Mouse (Mus musculus): ENCODE data around the gene Fam240a. TPM values are rescaled to one million over a fixed set of nuclear protein-coding genes. Genes with fewer than 3 reads are reported as not detected.
A peak's percentile ranks its signal among the peaks of the same experiment; 100 is the strongest.

Gene Fam240a
- polyA plus RNA-seq, 1 experiment = not detected

DNA sequence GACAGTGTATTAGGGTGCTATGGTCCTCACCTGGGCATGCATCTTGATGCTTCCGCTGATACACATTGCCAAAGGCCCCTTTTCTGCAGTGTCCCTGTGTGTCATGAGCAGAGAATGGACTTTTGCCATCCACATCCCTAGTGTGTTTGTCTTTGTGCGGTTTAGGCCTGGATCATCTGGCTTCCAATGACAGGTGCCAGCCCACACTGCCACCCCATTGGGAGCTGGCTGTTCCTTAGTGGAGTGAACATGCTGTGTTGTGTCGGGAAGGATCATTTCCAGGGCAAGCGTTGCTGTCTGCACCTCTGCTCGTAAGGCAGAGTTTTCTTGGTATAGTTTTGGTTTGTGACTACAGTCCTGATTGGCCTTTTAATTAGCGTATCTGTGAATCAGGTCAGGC is 15.5 kb downstream of the Fam240a start:
- Histone ChIP-seq H3K36me3 (ENCODE audit: control insufficient read depth, insufficient read depth) (no peaks in the 10 kb centered on the region), H3K4me2 (ENCODE audit: low read depth) (no peak overlapping the region), H3ac (ENCODE audit: control insufficient read depth, insufficient read length) (no peak overlapping the region), H3K4me3 (no peak overlapping the region), H3K79me2 (ENCODE audit: control insufficient read depth, insufficient read depth) (no peaks in the 10 kb centered on the region), H3K27me3 (ENCODE audit: control insufficient read depth, insufficient read depth, insufficient read length) (no peaks in the 10 kb centered on the region)
- TF ChIP-seq MAX (IDR thresholded peaks at IDR 0.05; ENCODE audit: low read depth) = no peak
- peak in 2 of 3 experiments; percentile 7 to 76 for TF ChIP-seq MYOD1 (IDR thresholded peaks at IDR 0.05; ENCODE audit: control insufficient read depth in 1 of 3, insufficient read length in 2 of 3, low read depth in 2 of 3)
- TF ChIP-seq SRF (IDR thresholded peaks at IDR 0.05; ENCODE audit: control insufficient read depth, insufficient read length, low read depth) = no peak
- TF ChIP-seq CEBPB (IDR thresholded peaks at IDR 0.05; ENCODE audit: insufficient read depth, poor library complexity, severe bottlenecking) = no peak
- TF ChIP-seq MYOG (IDR thresholded peaks at IDR 0.05; ENCODE audit: control insufficient read depth in 1 of 3, insufficient read depth in 1 of 3, insufficient read length in 2 of 3, low read depth in 2 of 3) = peak in 1 of 3 experiments; percentile 59

DNA sequence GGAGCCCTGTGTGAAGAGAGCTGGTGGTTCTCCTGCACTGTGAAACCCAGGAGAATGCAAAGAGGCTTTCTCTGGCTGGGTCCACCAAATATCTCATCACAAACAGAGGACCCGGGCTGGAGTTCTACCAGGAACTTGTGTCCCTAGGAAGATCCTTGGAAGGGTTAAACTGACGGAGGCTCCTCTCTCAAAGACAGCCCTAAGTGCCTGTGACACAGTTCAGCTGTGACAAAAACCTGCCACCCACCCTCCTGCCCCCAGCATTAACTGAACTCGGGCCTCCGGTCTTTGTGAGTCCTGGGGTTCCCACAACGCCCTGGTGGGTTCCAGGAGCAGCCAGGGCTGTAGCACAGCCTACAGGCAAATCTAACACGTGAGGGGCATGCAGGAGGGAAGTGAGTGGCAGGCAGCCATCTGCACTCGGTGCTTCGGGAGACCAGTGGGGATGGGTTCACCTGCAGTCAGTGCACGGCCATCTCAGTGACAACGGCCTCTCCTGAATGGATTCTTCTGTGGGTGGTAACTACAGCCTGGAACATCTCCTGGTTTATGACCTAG is 17.1 kb downstream of the Fam240a start:
- no peaks in the 10 kb centered on the region for H3K27me3 ChIP-seq (ENCODE audit: control insufficient read depth, insufficient read depth, insufficient read length)
- no peak for TF ChIP-seq MYOD1 (IDR thresholded peaks at IDR 0.05; ENCODE audit: control insufficient read depth in 1 of 3, insufficient read length in 2 of 3, low read depth in 2 of 3)
- no peak for TF ChIP-seq REST (IDR thresholded peaks at IDR 0.05; ENCODE audit: insufficient read depth, insufficient read length)
- no peak for TF ChIP-seq E2F4 (IDR thresholded peaks at IDR 0.05; ENCODE audit: insufficient read depth)
- no peak for TF ChIP-seq POLR2A (IDR thresholded peaks at IDR 0.05; ENCODE audit: insufficient read length, low read depth)
- TF ChIP-seq TCF3 (IDR thresholded peaks at IDR 0.05; ENCODE audit: insufficient read length, low read depth) = no peak
- TF ChIP-seq MYOG (IDR thresholded peaks at IDR 0.05; ENCODE audit: control insufficient read depth in 1 of 3, insufficient read depth in 1 of 3, insufficient read length in 2 of 3, low read depth in 2 of 3) = no peak
- no peak for TF ChIP-seq USF1 (IDR thresholded peaks at IDR 0.05; ENCODE audit: low read depth)
- TF ChIP-seq SRF (IDR thresholded peaks at IDR 0.05; ENCODE audit: control insufficient read depth, insufficient read length, low read depth) = no peak
- TF ChIP-seq CEBPB (IDR thresholded peaks at IDR 0.05; ENCODE audit: insufficient read depth, poor library complexity, severe bottlenecking) = no peak
- no peak for TF ChIP-seq MAX (IDR thresholded peaks at IDR 0.05; ENCODE audit: low read depth)
- TF ChIP-seq TCF12 (IDR thresholded peaks at IDR 0.05; ENCODE audit: insufficient read depth, poor library complexity, severe bottlenecking) = no peak
- TF ChIP-seq POLR2AphosphoS2 (IDR thresholded peaks at IDR 0.05; ENCODE audit: insufficient read length, low read depth) = no peak
- no peak overlapping the region for H3K4me2 ChIP-seq (ENCODE audit: low read depth)
- no peaks in the 10 kb centered on the region for H3K36me3 ChIP-seq (ENCODE audit: control insufficient read depth, insufficient read depth)
- H3ac ChIP-seq (ENCODE audit: control insufficient read depth, insufficient read length) = no peak overlapping the region
- H3K79me2 ChIP-seq (ENCODE audit: control insufficient read depth, insufficient read depth) = no peaks in the 10 kb centered on the region
- H3K4me3 ChIP-seq = no peak overlapping the region

DNA sequence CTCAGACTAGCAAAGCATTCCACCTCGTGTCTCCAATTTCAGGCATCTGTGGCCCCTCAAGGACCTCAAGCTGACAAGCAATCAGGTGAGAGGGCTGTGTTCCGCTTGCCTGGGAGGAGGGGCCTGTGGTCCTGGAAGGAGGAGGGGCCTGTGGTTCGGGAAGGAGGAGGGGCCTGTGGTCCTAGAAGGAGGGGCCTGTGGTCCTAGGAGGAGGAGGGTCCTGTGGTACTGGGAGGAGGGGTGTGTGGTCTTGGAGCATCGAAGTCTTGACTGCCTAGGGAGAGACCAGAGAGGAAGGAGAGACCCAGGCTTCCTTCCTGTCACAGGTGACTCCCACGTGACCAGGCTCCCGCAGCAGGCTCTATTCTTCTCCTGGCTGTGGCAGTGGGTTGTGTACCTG is 20.1 kb downstream of the Fam240a start:
- Histone ChIP-seq H3K36me3 (ENCODE audit: control insufficient read depth, insufficient read depth) (no peaks in the 10 kb centered on the region), H3K4me3 (no peak overlapping the region), H3K4me2 (ENCODE audit: low read depth) (no peak overlapping the region), H3K79me2 (ENCODE audit: control insufficient read depth, insufficient read depth) (no peaks in the 10 kb centered on the region), H3K27me3 (ENCODE audit: control insufficient read depth, insufficient read depth, insufficient read length) (no peaks in the 10 kb centered on the region), H3ac (ENCODE audit: control insufficient read depth, insufficient read length) (no peak overlapping the region)
- no peak for TF ChIP-seq E2F4 (IDR thresholded peaks at IDR 0.05; ENCODE audit: insufficient read depth)
- TF ChIP-seq TCF12 (IDR thresholded peaks at IDR 0.05; ENCODE audit: insufficient read depth, poor library complexity, severe bottlenecking) = no peak
- no peak for TF ChIP-seq MYOD1 (IDR thresholded peaks at IDR 0.05; ENCODE audit: control insufficient read depth in 1 of 3, insufficient read length in 2 of 3, low read depth in 2 of 3)
- no peak for TF ChIP-seq POLR2A (IDR thresholded peaks at IDR 0.05; ENCODE audit: insufficient read length, low read depth)
- no peak for TF ChIP-seq TCF3 (IDR thresholded peaks at IDR 0.05; ENCODE audit: insufficient read length, low read depth)
- TF ChIP-seq MYOG (IDR thresholded peaks at IDR 0.05; ENCODE audit: control insufficient read depth in 1 of 3, insufficient read depth in 1 of 3, insufficient read length in 2 of 3, low read depth in 2 of 3) = no peak
- no peak for TF ChIP-seq USF1 (IDR thresholded peaks at IDR 0.05; ENCODE audit: low read depth)
- TF ChIP-seq POLR2AphosphoS2 (IDR thresholded peaks at IDR 0.05; ENCODE audit: insufficient read length, low read depth) = no peak

DNA sequence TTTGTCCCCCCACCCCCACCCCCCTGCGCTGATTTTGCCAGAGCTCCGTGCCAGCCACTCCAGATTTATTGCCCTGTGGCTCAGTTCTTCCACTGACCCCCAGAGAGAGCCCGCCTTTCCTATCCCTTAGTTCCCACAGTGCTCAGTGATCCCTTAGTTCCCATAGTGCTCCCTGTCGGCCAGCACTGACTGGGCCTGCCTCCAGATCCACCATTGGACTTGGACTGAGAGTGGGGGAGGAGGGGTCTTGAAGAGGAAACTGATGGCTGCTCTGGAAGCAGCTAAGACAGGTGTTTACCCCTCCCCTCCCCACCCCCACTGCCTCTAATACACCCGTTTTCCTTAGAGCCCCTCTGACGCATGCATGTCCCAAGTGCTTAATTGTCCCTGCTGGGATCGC is 20.7 kb downstream of the Fam240a start:
- no peak overlapping the region for H3ac ChIP-seq (ENCODE audit: control insufficient read depth, insufficient read length)
- H3K27me3 ChIP-seq (ENCODE audit: control insufficient read depth, insufficient read depth, insufficient read length) = no peaks in the 10 kb centered on the region
- no peak overlapping the region for H3K4me2 ChIP-seq (ENCODE audit: low read depth)
- no peaks in the 10 kb centered on the region for H3K36me3 ChIP-seq (ENCODE audit: control insufficient read depth, insufficient read depth)
- no peaks in the 10 kb centered on the region for H3K79me2 ChIP-seq (ENCODE audit: control insufficient read depth, insufficient read depth)
- no peak for TF ChIP-seq CEBPB (IDR thresholded peaks at IDR 0.05; ENCODE audit: insufficient read depth, poor library complexity, severe bottlenecking)
- TF ChIP-seq TCF12 (IDR thresholded peaks at IDR 0.05; ENCODE audit: insufficient read depth, poor library complexity, severe bottlenecking) = no peak
- no peak for TF ChIP-seq SRF (IDR thresholded peaks at IDR 0.05; ENCODE audit: control insufficient read depth, insufficient read length, low read depth)
- TF ChIP-seq POLR2AphosphoS2 (IDR thresholded peaks at IDR 0.05; ENCODE audit: insufficient read length, low read depth) = no peak
- no peak for TF ChIP-seq REST (IDR thresholded peaks at IDR 0.05; ENCODE audit: insufficient read depth, insufficient read length)
- no peak for TF ChIP-seq MAX (IDR thresholded peaks at IDR 0.05; ENCODE audit: low read depth)
- no peak for TF ChIP-seq E2F4 (IDR thresholded peaks at IDR 0.05; ENCODE audit: insufficient read depth)
- TF ChIP-seq MYOD1 (IDR thresholded peaks at IDR 0.05; ENCODE audit: control insufficient read depth in 1 of 3, insufficient read length in 2 of 3, low read depth in 2 of 3) = no peak
- no peak for TF ChIP-seq POLR2A (IDR thresholded peaks at IDR 0.05; ENCODE audit: insufficient read length, low read depth)
- TF ChIP-seq TCF3 (IDR thresholded peaks at IDR 0.05; ENCODE audit: insufficient read length, low read depth) = no peak
- TF ChIP-seq MYOG (IDR thresholded peaks at IDR 0.05; ENCODE audit: control insufficient read depth in 1 of 3, insufficient read depth in 1 of 3, insufficient read length in 2 of 3, low read depth in 2 of 3) = no peak
- TF ChIP-seq USF1 (IDR thresholded peaks at IDR 0.05; ENCODE audit: low read depth) = no peak
- no peak overlapping the region for H3K4me3 ChIP-seq

DNA sequence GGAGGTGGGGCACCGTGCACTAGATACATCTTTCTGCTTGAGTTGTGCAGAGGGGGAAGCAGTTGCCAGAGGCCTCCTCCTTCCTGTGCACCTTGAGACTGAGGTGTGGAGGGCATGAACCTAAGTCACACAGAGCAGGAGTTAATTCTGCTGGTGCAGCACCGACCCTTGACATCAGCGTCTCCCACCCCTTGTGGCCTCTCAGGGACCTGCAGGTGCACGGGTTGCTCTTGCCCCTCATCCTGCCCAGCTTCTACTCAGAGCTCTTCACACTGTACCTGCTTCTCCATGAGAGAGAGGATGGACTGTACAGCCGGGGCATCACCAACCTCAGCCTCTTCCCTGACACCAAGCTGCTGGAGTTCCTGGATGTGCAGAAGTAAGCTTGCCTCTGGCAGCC is 21.2 kb downstream of the Fam240a start:
- no peaks in the 10 kb centered on the region for H3K79me2 ChIP-seq (ENCODE audit: control insufficient read depth, insufficient read depth)
- no peak overlapping the region for H3ac ChIP-seq (ENCODE audit: control insufficient read depth, insufficient read length)
- no peak overlapping the region for H3K4me2 ChIP-seq (ENCODE audit: low read depth)
- no peak for TF ChIP-seq POLR2AphosphoS2 (IDR thresholded peaks at IDR 0.05; ENCODE audit: insufficient read length, low read depth)
- no peak for TF ChIP-seq SRF (IDR thresholded peaks at IDR 0.05; ENCODE audit: control insufficient read depth, insufficient read length, low read depth)
- no peak for TF ChIP-seq CEBPB (IDR thresholded peaks at IDR 0.05; ENCODE audit: insufficient read depth, poor library complexity, severe bottlenecking)
- TF ChIP-seq E2F4 (IDR thresholded peaks at IDR 0.05; ENCODE audit: insufficient read depth) = no peak
- TF ChIP-seq MYOD1 (IDR thresholded peaks at IDR 0.05; ENCODE audit: control insufficient read depth in 1 of 3, insufficient read length in 2 of 3, low read depth in 2 of 3) = no peak
- no peak for TF ChIP-seq MYOG (IDR thresholded peaks at IDR 0.05; ENCODE audit: control insufficient read depth in 1 of 3, insufficient read depth in 1 of 3, insufficient read length in 2 of 3, low read depth in 2 of 3)
- TF ChIP-seq REST (IDR thresholded peaks at IDR 0.05; ENCODE audit: insufficient read depth, insufficient read length) = no peak
- no peak for TF ChIP-seq USF1 (IDR thresholded peaks at IDR 0.05; ENCODE audit: low read depth)
- TF ChIP-seq MAX (IDR thresholded peaks at IDR 0.05; ENCODE audit: low read depth) = no peak
- no peak for TF ChIP-seq TCF12 (IDR thresholded peaks at IDR 0.05; ENCODE audit: insufficient read depth, poor library complexity, severe bottlenecking)
- no peak for TF ChIP-seq TCF3 (IDR thresholded peaks at IDR 0.05; ENCODE audit: insufficient read length, low read depth)
- TF ChIP-seq POLR2A (IDR thresholded peaks at IDR 0.05; ENCODE audit: insufficient read length, low read depth) = no peak
- no peak overlapping the region for H3K4me3 ChIP-seq
- no peaks in the 10 kb centered on the region for H3K36me3 ChIP-seq (ENCODE audit: control insufficient read depth, insufficient read depth)
- H3K27me3 ChIP-seq (ENCODE audit: control insufficient read depth, insufficient read depth, insufficient read length) = no peaks in the 10 kb centered on the region
